Mouse (Mus musculus): Measurements from ENCODE around the gene Ppfia3.

DNA sequence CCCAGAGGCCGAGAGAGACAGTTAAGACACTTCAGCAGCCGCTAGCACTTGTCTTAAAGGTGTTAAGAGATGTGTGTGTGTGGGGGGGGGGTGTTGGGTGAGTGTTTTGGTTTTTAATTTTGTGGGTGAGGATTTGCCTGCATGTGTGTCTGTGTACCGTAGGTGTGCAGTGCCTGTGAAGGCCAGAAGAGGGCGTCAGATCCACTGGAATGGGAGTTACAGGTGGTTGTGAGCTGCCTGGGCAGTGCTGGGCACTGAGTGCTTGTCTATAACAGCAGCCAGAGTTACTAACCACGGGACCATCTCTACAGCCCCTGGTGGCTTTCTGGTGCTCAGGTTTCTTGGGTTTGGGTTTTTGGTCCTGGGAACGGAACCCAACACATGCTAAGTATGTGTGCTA, 35.3 kb downstream of the Ppfia3 start:
- no peak for TF ChIP-seq ZC3H11A (IDR thresholded peaks at IDR 0.05; ENCODE audit: borderline replicate concordance, low read depth, low read length)
- no peak for TF ChIP-seq MAFK (IDR thresholded peaks at IDR 0.05; ENCODE audit: insufficient read depth, low read depth, low read length)
- no peak for TF ChIP-seq HCFC1 (IDR thresholded peaks at IDR 0.05; ENCODE audit: borderline replicate concordance, insufficient read depth, low read length)
- no peak for TF ChIP-seq CHD2 (IDR thresholded peaks at IDR 0.05; ENCODE audit: low read depth, low read length)
- no peak for TF ChIP-seq ZNF384 (IDR thresholded peaks at IDR 0.05; ENCODE audit: low read depth, low read length)
